Mouse (Mus musculus): Measurements from ENCODE around the gene Epm2aip1. TPM values are rescaled to one million over a fixed set of nuclear protein-coding genes. Genes with fewer than 3 reads are reported as not detected.

Gene Epm2aip1
- polyA plus RNA-seq, 1 experiment from 2014 or later: 25.6 TPM

DNA sequence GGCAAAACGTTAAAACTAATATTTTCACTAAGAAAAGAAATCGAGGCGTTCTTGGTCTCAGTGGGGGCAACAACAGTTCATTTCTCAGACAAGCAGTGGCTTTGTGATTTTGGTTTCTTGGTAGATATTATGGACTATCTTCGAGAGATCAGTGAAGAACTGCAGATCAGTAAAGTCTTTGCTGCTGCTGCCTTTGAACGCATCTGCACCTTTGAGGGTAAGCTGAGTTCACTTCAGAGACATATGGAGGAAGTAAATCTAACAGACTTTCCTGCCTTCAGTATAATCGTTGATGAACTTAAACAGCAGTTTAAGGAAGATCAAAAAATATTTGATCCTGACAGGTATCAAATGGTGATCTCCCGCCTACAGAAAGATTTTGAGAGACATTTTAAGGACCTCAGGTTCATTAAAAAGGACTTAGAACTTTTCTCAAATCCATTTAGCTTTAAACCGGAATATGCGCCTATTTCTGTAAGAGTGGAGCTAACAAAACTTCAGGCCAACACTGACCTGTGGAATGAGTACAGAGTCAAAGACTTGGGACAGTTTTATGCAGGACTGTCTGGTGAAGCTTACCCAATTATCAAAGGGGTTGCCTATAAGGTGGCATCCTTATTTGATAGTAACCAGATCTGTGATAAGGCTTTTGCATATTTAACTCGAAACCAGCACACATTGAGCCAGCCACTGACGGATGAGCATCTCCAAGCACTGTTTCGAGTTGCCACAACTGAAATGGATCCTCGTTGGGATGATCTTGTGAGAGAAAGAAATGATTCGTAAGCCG is 1.5 kb downstream of the Epm2aip1 start:
- peak overlapping the region; percentile 75 for H3K4me3 ChIP-seq (ENCODE audit: low read depth, low read length)
- 69% methylated on average over 15 of the region's 15 CpGs for WGBS (ENCODE audit: insufficient replicate concordance)
- no peaks in the 10 kb centered on the region for H3K36me3 ChIP-seq (ENCODE audit: control insufficient read depth, insufficient read depth, low read length)
- peaks cover 30% of the 10 kb centered on the region for H3K4me1 ChIP-seq (ENCODE audit: control insufficient read depth, insufficient read depth, low read length)
- H3K27ac ChIP-seq (ENCODE audit: low read depth, low read length): no peak overlapping the region
- peak overlapping the region; percentile 92 for H3K9ac ChIP-seq (ENCODE audit: low read depth, low read length)
- H3K4me2 ChIP-seq: peak overlapping the region; percentile 83
- no peaks in the 10 kb centered on the region for H3K9me3 ChIP-seq (replicated peaks; ENCODE audit: control insufficient read depth, low read length)
- no peaks in the 10 kb centered on the region for H3K27me3 ChIP-seq (ENCODE audit: control insufficient read depth, insufficient read depth, low read length)
- no peak for ATAC-seq (replicated peaks; ENCODE audit: insufficient number of reproducible peaks, low FRiP score, low TSS enrichment)

DNA sequence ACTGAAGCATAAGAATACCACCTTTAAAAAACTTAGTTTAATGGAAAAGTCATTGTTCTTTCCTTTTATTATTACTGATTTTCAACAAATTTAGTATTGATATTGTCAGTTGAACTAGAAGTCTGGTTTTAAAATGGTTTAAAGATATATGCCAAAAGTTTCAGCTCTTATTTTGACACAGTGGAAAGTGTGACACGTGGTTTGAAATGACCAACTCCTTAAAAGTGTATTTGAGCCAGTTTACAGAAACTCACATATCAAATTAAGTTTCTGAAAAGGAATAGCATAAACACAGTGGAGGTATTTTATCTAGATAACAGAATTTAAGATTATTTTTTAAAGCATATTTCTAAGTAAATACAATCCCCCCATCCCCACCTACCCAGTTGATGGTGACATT is 2.2 kb downstream of the Epm2aip1 start:
- ATAC-seq (replicated peaks; ENCODE audit: insufficient number of reproducible peaks, low FRiP score, low TSS enrichment): no peak
- 79% methylated on average over 1 of the region's 1 CpGs for WGBS (ENCODE audit: insufficient replicate concordance)
- no peak overlapping the region for H3K27ac ChIP-seq (ENCODE audit: low read depth, low read length)
- 0 out of 2 replicates have a peak, but pooled peaks cover 3% of the 10 kb centered on the region for H3K36me3 ChIP-seq (ENCODE audit: control insufficient read depth, insufficient read depth, low read length)
- H3K4me3 ChIP-seq (ENCODE audit: low read depth, low read length): peak overlapping the region; percentile 75
- no peaks in the 10 kb centered on the region for H3K27me3 ChIP-seq (ENCODE audit: control insufficient read depth, insufficient read depth, low read length)
- no peak overlapping the region for H3K9ac ChIP-seq (ENCODE audit: low read depth, low read length)
- H3K9me3 ChIP-seq (replicated peaks; ENCODE audit: control insufficient read depth, low read length): no peaks in the 10 kb centered on the region
- H3K4me2 ChIP-seq: peak overlapping the region; percentile 83
- peaks cover 30% of the 10 kb centered on the region for H3K4me1 ChIP-seq (ENCODE audit: control insufficient read depth, insufficient read depth, low read length)

DNA sequence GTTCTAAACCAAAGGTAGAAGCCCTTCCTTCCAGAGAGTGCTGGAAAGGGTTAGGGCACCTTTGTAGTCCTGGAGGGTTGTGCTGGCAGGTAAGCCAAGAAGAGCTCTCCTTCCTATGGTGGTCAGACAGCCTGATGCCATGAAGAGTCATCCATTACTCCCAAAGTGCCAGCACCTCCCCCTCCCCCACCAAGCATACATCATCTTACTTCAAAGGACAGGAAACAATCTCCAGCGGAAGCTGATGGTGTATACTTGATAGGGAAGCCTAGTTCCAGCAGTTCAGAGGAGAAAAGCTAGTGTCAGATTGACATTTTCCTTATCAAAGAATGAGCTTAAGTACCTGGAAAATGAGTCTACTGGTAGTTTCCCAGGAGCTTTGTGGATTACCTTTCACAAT is 3.4 kb downstream of the Epm2aip1 start:
- Histone ChIP-seq H3K4me1 (ENCODE audit: control insufficient read depth, insufficient read depth, low read length) (peaks cover 28% of the 10 kb centered on the region), H3K4me3 (ENCODE audit: low read depth, low read length) (0 out of 2 replicates have a peak overlapping the region, but pooled peaks have one; percentile 11), H3K9me3 (replicated peaks; ENCODE audit: control insufficient read depth, low read length) (no peaks in the 10 kb centered on the region), H3K9ac (ENCODE audit: low read depth, low read length) (no peak overlapping the region), H3K36me3 (ENCODE audit: control insufficient read depth, insufficient read depth, low read length) (0 out of 2 replicates have a peak, but pooled peaks cover 4% of the 10 kb centered on the region), H3K27ac (ENCODE audit: low read depth, low read length) (no peak overlapping the region), H3K27me3 (ENCODE audit: control insufficient read depth, insufficient read depth, low read length) (no peaks in the 10 kb centered on the region), H3K4me2 (peak overlapping the region; percentile 83)
- 20% methylated on average over 1 of the region's 1 CpGs for WGBS (ENCODE audit: insufficient replicate concordance)
- ATAC-seq (replicated peaks; ENCODE audit: insufficient number of reproducible peaks, low FRiP score, low TSS enrichment): no peak

DNA sequence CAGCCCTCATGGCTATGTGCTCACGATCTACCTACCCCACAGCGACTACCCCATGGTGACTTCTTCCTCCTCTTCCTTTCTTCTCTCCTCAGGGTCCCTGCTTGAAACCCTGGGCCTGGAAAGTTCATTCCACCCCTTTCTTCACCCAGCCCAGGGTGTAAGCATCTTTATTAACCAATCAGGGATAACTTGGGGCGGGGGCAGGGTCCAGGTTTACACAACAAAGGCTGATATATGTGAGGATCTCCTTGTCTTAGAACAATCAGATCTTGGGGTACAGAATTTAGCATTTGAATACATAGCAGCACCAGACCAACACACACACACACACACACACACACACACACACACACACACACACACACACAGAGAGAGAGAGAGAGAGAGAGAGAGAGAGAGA is 13.3 kb downstream of the Epm2aip1 start:
- Histone ChIP-seq H3K36me3 (ENCODE audit: control insufficient read depth, insufficient read depth, low read length) (no peaks in the 10 kb centered on the region), H3K9me3 (replicated peaks; ENCODE audit: control insufficient read depth, low read length) (no peaks in the 10 kb centered on the region), H3K4me2 (no peak overlapping the region), H3K4me3 (ENCODE audit: low read depth, low read length) (no peak overlapping the region), H3K9ac (ENCODE audit: low read depth, low read length) (no peak overlapping the region), H3K4me1 (ENCODE audit: control insufficient read depth, insufficient read depth, low read length) (peaks cover 5% of the 10 kb centered on the region; the same call in 1 of the 2 replicates), H3K27me3 (ENCODE audit: control insufficient read depth, insufficient read depth, low read length) (no peaks in the 10 kb centered on the region), H3K27ac (ENCODE audit: low read depth, low read length) (no peak overlapping the region)
- no peak for ATAC-seq (replicated peaks; ENCODE audit: insufficient number of reproducible peaks, low FRiP score, low TSS enrichment)
- 64% methylated on average over 3 of the region's 3 CpGs for WGBS (ENCODE audit: insufficient replicate concordance)

DNA sequence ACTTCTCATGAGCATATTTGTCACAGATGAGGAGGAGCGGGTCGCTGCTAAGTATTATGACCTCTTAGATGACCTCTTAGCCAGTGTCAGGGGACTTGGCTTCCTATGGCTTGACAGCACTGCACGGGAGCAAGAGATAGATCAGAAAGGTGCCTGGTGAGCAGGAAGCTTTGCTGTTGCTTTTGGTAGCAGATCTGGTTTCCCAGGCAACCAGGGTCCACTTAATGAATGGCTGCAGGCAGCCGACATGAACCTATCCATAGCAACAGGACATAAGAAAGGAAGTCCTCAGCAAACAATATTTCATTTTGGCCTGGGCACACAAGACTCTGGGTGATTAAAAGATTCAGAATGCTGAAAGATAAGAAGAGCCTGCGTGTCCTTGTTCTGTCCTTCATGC is 13.9 kb downstream of the Epm2aip1 start:
- no peak overlapping the region for H3K4me3 ChIP-seq (ENCODE audit: low read depth, low read length)
- 11% methylated on average over 5 of the region's 5 CpGs for WGBS (ENCODE audit: insufficient replicate concordance)
- no peak for ATAC-seq (replicated peaks; ENCODE audit: insufficient number of reproducible peaks, low FRiP score, low TSS enrichment)
- no peaks in the 10 kb centered on the region for H3K9me3 ChIP-seq (replicated peaks; ENCODE audit: control insufficient read depth, low read length)
- no peaks in the 10 kb centered on the region for H3K27me3 ChIP-seq (ENCODE audit: control insufficient read depth, insufficient read depth, low read length)
- H3K27ac ChIP-seq (ENCODE audit: low read depth, low read length): no peak overlapping the region
- H3K4me1 ChIP-seq (ENCODE audit: control insufficient read depth, insufficient read depth, low read length): peaks cover 5% of the 10 kb centered on the region; the same call in 1 of the 2 replicates
- no peaks in the 10 kb centered on the region for H3K36me3 ChIP-seq (ENCODE audit: control insufficient read depth, insufficient read depth, low read length)
- H3K9ac ChIP-seq (ENCODE audit: low read depth, low read length): no peak overlapping the region
- no peak overlapping the region for H3K4me2 ChIP-seq

DNA sequence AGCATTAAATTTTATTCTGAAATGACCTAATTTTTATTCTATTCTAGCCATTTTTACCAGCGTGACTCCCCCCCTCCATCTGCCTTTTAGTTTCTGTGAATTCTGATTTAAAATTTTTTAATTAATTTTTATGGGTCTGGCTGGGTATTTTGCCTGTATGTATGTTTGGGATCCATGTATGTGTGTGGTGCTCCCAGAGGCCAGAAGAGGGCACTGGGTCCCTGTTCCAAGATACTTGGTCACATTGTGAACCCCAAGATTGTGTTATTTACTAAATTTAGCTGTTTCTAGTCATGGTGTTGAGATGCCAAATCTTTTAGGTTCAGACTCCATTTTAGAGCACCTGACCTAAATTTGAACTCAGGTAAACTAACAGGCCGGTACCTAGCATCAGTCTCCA is 14.7 kb downstream of the Epm2aip1 start:
- no peaks in the 10 kb centered on the region for H3K36me3 ChIP-seq (ENCODE audit: control insufficient read depth, insufficient read depth, low read length)
- no peaks in the 10 kb centered on the region for H3K27me3 ChIP-seq (ENCODE audit: control insufficient read depth, insufficient read depth, low read length)
- H3K9me3 ChIP-seq (replicated peaks; ENCODE audit: control insufficient read depth, low read length): no peaks in the 10 kb centered on the region
- no peak overlapping the region for H3K9ac ChIP-seq (ENCODE audit: low read depth, low read length)
- no peak overlapping the region for H3K27ac ChIP-seq (ENCODE audit: low read depth, low read length)
- WGBS (ENCODE audit: insufficient replicate concordance): 68% methylated on average over 2 of the region's 2 CpGs
- H3K4me3 ChIP-seq (ENCODE audit: low read depth, low read length): no peak overlapping the region
- H3K4me1 ChIP-seq (ENCODE audit: control insufficient read depth, insufficient read depth, low read length): peaks cover 5% of the 10 kb centered on the region; the same call in 1 of the 2 replicates
- ATAC-seq (replicated peaks; ENCODE audit: insufficient number of reproducible peaks, low FRiP score, low TSS enrichment): no peak
- no peak overlapping the region for H3K4me2 ChIP-seq

DNA sequence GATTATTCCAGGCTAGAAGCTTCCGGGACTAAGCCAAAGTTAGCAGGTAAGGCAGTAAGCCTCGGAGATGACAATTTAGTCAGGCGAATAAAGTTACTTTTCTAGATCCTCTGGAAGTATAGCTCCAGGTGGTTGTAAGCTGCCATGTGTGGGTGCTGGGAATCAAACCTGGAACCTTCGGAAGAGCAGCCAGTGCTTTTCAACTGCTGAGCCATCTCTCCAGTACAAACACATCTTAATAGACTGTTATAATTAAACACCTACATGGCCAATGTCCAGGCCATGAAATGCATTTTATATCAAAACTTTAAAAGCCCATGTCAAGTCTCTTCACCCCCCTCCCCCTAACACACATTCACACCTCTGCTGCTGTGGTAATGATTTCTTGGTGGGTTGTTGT is 16.2 kb downstream of the Epm2aip1 start:
- H3K4me1 ChIP-seq (ENCODE audit: control insufficient read depth, insufficient read depth, low read length): peaks cover 5% of the 10 kb centered on the region; the same call in 1 of the 2 replicates
- ATAC-seq (replicated peaks; ENCODE audit: insufficient number of reproducible peaks, low FRiP score, low TSS enrichment): no peak
- H3K9me3 ChIP-seq (replicated peaks; ENCODE audit: control insufficient read depth, low read length): no peaks in the 10 kb centered on the region
- H3K27ac ChIP-seq (ENCODE audit: low read depth, low read length): no peak overlapping the region
- H3K27me3 ChIP-seq (ENCODE audit: control insufficient read depth, insufficient read depth, low read length): no peaks in the 10 kb centered on the region
- H3K4me2 ChIP-seq: no peak overlapping the region
- 84% methylated on average over 4 of the region's 4 CpGs for WGBS (ENCODE audit: insufficient replicate concordance)
- no peaks in the 10 kb centered on the region for H3K36me3 ChIP-seq (ENCODE audit: control insufficient read depth, insufficient read depth, low read length)
- no peak overlapping the region for H3K9ac ChIP-seq (ENCODE audit: low read depth, low read length)
- H3K4me3 ChIP-seq (ENCODE audit: low read depth, low read length): no peak overlapping the region

DNA sequence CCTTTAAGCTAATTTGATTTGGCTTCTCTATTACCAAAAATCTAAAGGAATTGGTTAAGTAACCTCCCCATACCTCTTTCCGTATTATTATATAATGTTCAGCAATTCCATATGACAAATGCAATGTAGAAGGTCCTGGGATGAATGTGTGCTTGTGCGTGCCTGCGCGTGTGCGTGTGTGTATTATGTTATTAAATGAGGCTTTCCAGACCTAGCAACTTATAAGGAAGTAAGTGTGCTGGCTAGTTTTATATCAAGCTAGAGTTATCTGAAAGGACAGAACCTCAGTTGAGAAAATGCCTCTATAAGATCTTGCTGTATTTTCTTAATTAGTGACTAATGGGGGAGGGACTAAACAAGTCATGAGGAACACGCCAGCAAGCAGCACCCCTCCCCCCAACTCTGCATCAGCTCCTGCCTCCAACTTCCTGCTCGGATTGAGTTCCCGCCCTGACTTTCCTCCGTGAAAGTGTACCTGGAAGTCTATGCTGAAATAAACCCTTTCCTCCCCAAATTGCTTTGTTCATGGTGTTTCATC is 17.6 kb downstream of the Epm2aip1 start:
- 49% methylated on average over 9 of the region's 9 CpGs for WGBS (ENCODE audit: insufficient replicate concordance)
- H3K27me3 ChIP-seq (ENCODE audit: control insufficient read depth, insufficient read depth, low read length): no peaks in the 10 kb centered on the region
- peak; percentile 53 for ATAC-seq (replicated peaks; ENCODE audit: insufficient number of reproducible peaks, low FRiP score, low TSS enrichment)
- no peaks in the 10 kb centered on the region for H3K36me3 ChIP-seq (ENCODE audit: control insufficient read depth, insufficient read depth, low read length)
- H3K27ac ChIP-seq (ENCODE audit: low read depth, low read length): no peak overlapping the region
- no peak overlapping the region for H3K4me3 ChIP-seq (ENCODE audit: low read depth, low read length)
- no peaks in the 10 kb centered on the region for H3K9me3 ChIP-seq (replicated peaks; ENCODE audit: control insufficient read depth, low read length)
- no peak overlapping the region; the same call in 1 of the 2 replicates for H3K9ac ChIP-seq (ENCODE audit: low read depth, low read length)
- peaks cover 5% of the 10 kb centered on the region; the same call in 1 of the 2 replicates for H3K4me1 ChIP-seq (ENCODE audit: control insufficient read depth, insufficient read depth, low read length)
- peak overlapping the region; percentile 38 for H3K4me2 ChIP-seq
